Mouse (Mus musculus): Measurements from ENCODE around the gene Apoc1.

DNA sequence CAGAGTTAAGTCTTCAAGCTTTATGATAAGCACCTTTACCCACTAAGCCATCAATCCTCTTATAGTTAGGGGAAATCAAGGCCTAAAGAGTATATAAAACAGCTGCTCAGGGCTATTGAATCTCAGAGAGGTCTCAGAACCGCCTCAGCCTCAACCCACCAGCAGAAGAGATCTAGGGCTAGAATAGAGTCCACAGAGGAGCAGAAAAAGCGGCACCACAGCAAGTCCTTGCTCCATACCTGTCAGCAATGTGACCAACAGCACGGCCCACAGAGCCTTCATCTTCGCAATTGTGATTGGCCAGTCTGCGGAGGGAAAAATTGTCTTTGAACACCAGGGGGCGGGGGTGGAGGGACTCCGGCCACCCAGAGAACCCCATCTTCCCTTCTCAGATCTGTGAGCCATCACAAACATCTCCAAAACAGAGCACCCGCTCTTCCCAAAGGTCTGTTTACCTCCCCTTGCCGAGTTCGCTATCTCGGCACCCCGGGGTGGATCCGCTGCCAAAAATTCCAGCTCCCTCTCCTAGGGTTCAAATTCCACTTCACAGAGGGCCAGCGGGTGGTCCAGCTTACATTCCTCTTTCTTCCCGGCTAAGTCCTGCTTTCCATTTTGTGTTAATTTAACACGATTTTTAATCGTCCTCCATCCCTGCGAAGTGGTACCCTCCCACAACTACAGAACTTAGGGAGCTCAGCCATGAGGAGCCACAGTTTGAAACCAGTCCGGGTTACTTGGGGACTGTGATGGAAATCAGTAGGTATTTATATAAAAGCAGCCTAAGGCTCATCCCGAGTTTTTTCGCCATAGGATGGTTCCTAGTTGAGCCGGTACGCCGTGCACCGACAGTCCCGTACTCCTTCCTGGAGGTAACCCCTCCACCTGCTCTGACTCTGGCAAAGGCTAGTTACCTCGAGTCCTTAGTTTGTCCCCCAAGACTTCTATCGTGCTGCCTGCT is 5.8 kb upstream of the Apoc1 start:
- TF ChIP-seq POLR2A (IDR thresholded peaks at IDR 0.05; ENCODE audit: control insufficient read depth, low read depth, low read length) (no peak), CTCF (IDR thresholded peaks at IDR 0.05; ENCODE audit: control insufficient read depth, insufficient read depth, insufficient replicate concordance, low read depth, low read length) (peak; percentile 10; the same call in 1 of the 2 replicates)

All from testis, adult 2 months (tissue).